Mouse (Mus musculus) heart, embryonic 14.5 days (tissue): ENCODE results near the gene Hsd3b7. TPM values are rescaled to one million over a fixed set of nuclear protein-coding genes. Genes with fewer than 3 reads are reported as not detected.

ENCODE experiments used
- polyA plus RNA-seq: library from polyadenylated mRNA; unstranded; fragments of >200 nt; fragmentation: Nextera tagmentation; extraction: Ambion mirVana; gene quantifications from 2 replicates; pipeline ENCODE4 v1.2.1, GENCODE M21; 2014

Gene Hsd3b7
- polyA plus RNA-seq, 1 experiment from 2014 or later, result 22.2 TPM

Other genes starting within 250 kb of the Hsd3b7 start
- 1.9 and 2.1 TPM in 2 replicates for gene Tmem265, start 239.2 kb upstream of the Hsd3b7 start, polyA plus RNA-seq
- 34.3 and 38.7 TPM in 2 replicates for gene Phkg2, start 227.3 kb upstream of the Hsd3b7 start, polyA plus RNA-seq
- 10.1 and 12.7 TPM in 2 replicates for gene Ccdc189, start 212.0 kb upstream of the Hsd3b7 start, polyA plus RNA-seq
- gene Rnf40, start 211.8 kb upstream of the Hsd3b7 start, polyA plus RNA-seq, result 24.1 and 25.8 TPM in 2 replicates
- gene Zfp629, start 184.8 kb upstream of the Hsd3b7 start, polyA plus RNA-seq, result 10.7 and 12.3 TPM in 2 replicates
- 30.6 and 41.1 TPM in 2 replicates for gene Bcl7c, start 91.7 kb upstream of the Hsd3b7 start, polyA plus RNA-seq
- gene Ctf1, start 87.9 kb upstream of the Hsd3b7 start, polyA plus RNA-seq, result 4.7 and 5.6 TPM in 2 replicates
- not detected in 2 replicates for gene Ctf2, start 68.4 kb upstream of the Hsd3b7 start, polyA plus RNA-seq
- 0.93 and 1.5 TPM in 2 replicates for gene Fbxl19, start 56.1 kb upstream of the Hsd3b7 start, polyA plus RNA-seq
- 15.7 and 17.7 TPM in 2 replicates for gene Orai3, start 30.8 kb upstream of the Hsd3b7 start, polyA plus RNA-seq
- gene Setd1a, start 23.9 kb upstream of the Hsd3b7 start, polyA plus RNA-seq, result 15.0 and 16.5 TPM in 2 replicates
- not detected in 2 replicates for gene Gm49388, start 15.0 kb upstream of the Hsd3b7 start, polyA plus RNA-seq
- gene Stx4a, start 23.7 kb downstream of the Hsd3b7 start, polyA plus RNA-seq, result 25.8 and 28.8 TPM in 2 replicates
- gene Stx1b, start 23.9 kb downstream of the Hsd3b7 start, polyA plus RNA-seq, result 1.0 and 1.2 TPM in 2 replicates
- gene Zfp646, start 75.6 kb downstream of the Hsd3b7 start, polyA plus RNA-seq, result 8.8 and 8.9 TPM in 2 replicates
- gene Zfp668, start 76.2 kb downstream of the Hsd3b7 start, polyA plus RNA-seq, result 6.8 and 7.4 TPM in 2 replicates
- gene Prss53, start 90.4 kb downstream of the Hsd3b7 start, polyA plus RNA-seq, result 0.66 and 1.3 TPM in 2 replicates
- gene Gm21974, start 94.8 kb downstream of the Hsd3b7 start, polyA plus RNA-seq, result not detected in 2 replicates
- gene Vkorc1, start 95.0 kb downstream of the Hsd3b7 start, polyA plus RNA-seq, result 121 and 142 TPM in 2 replicates
- gene Bckdk, start 103.5 kb downstream of the Hsd3b7 start, polyA plus RNA-seq, result 167 and 178 TPM in 2 replicates
- 28.3 and 28.7 TPM in 2 replicates for gene Kat8, start 111.9 kb downstream of the Hsd3b7 start, polyA plus RNA-seq
- 0.23 and 0.62 TPM in 2 replicates for gene Prss8, start 129.5 kb downstream of the Hsd3b7 start, polyA plus RNA-seq
- gene Prss36, start 146.1 kb downstream of the Hsd3b7 start, polyA plus RNA-seq, result 9.2 and 10.1 TPM in 2 replicates
- 40.6 and 41.0 TPM in 2 replicates for gene Fus, start 166.9 kb downstream of the Hsd3b7 start, polyA plus RNA-seq
- 58.6 and 59.9 TPM in 2 replicates for gene Pycard, start 193.3 kb downstream of the Hsd3b7 start, polyA plus RNA-seq
- gene Trim72, start 203.3 kb downstream of the Hsd3b7 start, polyA plus RNA-seq, result 0.38 and 0.54 TPM in 2 replicates